Mouse (Mus musculus) lung, postnatal 0 days (tissue): ENCODE measurements around the gene Lypd6b. TPM values are rescaled to one million over a fixed set of nuclear protein-coding genes. Genes with fewer than 3 reads are reported as not detected.

ENCODE experiments used
- ATAC-seq: fragments of 200-750 bp; cut with Nextera tagmentation; 2 replicates; pipeline ENCODE4 v1.8.0; 2017; ENCODE audit warnings: moderate library complexity
- DNase-seq: peaks from one replicate; pipeline ENCODE4 v3.0.0-alpha.2; 2016; ENCODE audit warnings: low spot score
- H3K27ac ChIP-seq: fragments of 300-500 bp; sonication (generic); 2 replicates; pipeline ENCODE4 v1.5.1; 2014; ENCODE audit warnings: antibody characterized with exemption, mild to moderate bottlenecking, low read length, mixed read lengths
- H3K27me3 ChIP-seq: fragments of 300-500 bp; sonication (generic); replicated peaks from 2 replicates; pipeline ENCODE4 v1.6.1; 2014; ENCODE audit warnings: low read length, mixed read lengths; ENCODE audit not compliant: insufficient read depth
- H3K36me3 ChIP-seq: fragments of 300-500 bp; sonication (generic); 2 replicates; pipeline ENCODE4 v1.6.1; 2014; ENCODE audit warnings: low read length, mixed read lengths; ENCODE audit not compliant: insufficient read depth
- H3K4me1 ChIP-seq: fragments of 300-500 bp; sonication (generic); 2 replicates; pipeline ENCODE4 v1.6.1; 2014; ENCODE audit warnings: antibody characterized with exemption, low read depth, low read length, mixed read lengths; ENCODE audit not compliant: insufficient read depth
- H3K4me2 ChIP-seq: fragments of 300-500 bp; sonication (generic); replicated peaks from 2 replicates; pipeline ENCODE4 v1.6.1; 2014; ENCODE audit warnings: low read depth, mild to moderate bottlenecking, low read length, moderate library complexity, mixed read lengths
- H3K4me3 ChIP-seq: fragments of 300-500 bp; sonication (generic); 2 replicates; pipeline ENCODE4 v1.5.1; 2014; ENCODE audit warnings: low read depth, low read length
- H3K9ac ChIP-seq: fragments of 300-500 bp; sonication (generic); replicated peaks from 2 replicates; pipeline ENCODE4 v1.6.1; 2014; ENCODE audit warnings: low read depth, mild to moderate bottlenecking
- H3K9me3 ChIP-seq: fragments of 300-500 bp; sonication (generic); 2 replicates; pipeline ENCODE4 v1.6.1; 2016; ENCODE audit warnings: low read length, mixed read lengths
- CTCF ChIP-seq: IDR thresholded peaks from 2 replicates; pipeline ENCODE4 v1.5.1; 2016; ENCODE audit warnings: antibody characterized with exemption, mild to moderate bottlenecking
- EP300 ChIP-seq: IDR thresholded peaks from 2 replicates; pipeline ENCODE4 v1.6.1; 2016; ENCODE audit warnings: antibody characterized with exemption, mild to moderate bottlenecking, control low read depth
- WGBS: fragments of 180-500 bp; shearing (Covaris S2); extraction: QIAGEN DNeasy Blood & Tissue Kit; methylation state at CpG from one replicate; pipeline ENCODE4 v1.1.7; 2014; 5-methylcytosine and 5-hydroxymethylcytosine counted together
- polyA plus RNA-seq: library from polyadenylated mRNA; unstranded; fragments of >200 nt; fragmentation: Nextera tagmentation; extraction: Ambion mirVana; gene quantifications from 2 replicates; pipeline ENCODE4 v1.2.1, GENCODE M21; 2015

Lypd6b gene
- polyA plus RNA-seq, 1 experiment from 2014 or later, result 3.9 TPM

- Histone ChIP-seq H3K4me3 (no peak overlapping the region), H3K27ac (no peak overlapping the region), H3K9me3 (no peaks in the 10 kb centered on the region), H3K4me1 (no peaks in the 10 kb centered on the region; the same call in 1 of the 2 replicates), H3K9ac (no peak overlapping the region), H3K36me3 (no peaks in the 10 kb centered on the region), H3K4me2 (no peak overlapping the region), H3K27me3 (0 out of 2 replicates have a peak, but pooled peaks cover 8% of the 10 kb centered on the region)
- peak; percentile 86 for DNase-seq
- 44% methylated on average over 6 of the region's 7 CpGs for WGBS
- no peak for TF ChIP-seq EP300
- peak; percentile 85 for TF ChIP-seq CTCF
- ATAC-seq, result peak; percentile 84
Observed at GRCm38 (mm10) chr2:49764331-49764946, 23.0 kb upstream of the Lypd6b start.

- WGBS, result 70% methylated on average over 2 of the region's 2 CpGs
- Histone ChIP-seq H3K27me3 (0 out of 2 replicates have a peak, but pooled peaks cover 8% of the 10 kb centered on the region), H3K27ac (no peak overlapping the region), H3K4me2 (no peak overlapping the region), H3K9ac (no peak overlapping the region), H3K9me3 (no peaks in the 10 kb centered on the region), H3K4me3 (no peak overlapping the region), H3K4me1 (no peaks in the 10 kb centered on the region; the same call in 1 of the 2 replicates), H3K36me3 (no peaks in the 10 kb centered on the region)
- ATAC-seq (no peak), DNase-seq (no peak)
- TF ChIP-seq EP300 (no peak), CTCF (no peak)
Observed at GRCm38 (mm10) chr2:49768916-49769315, 18.6 kb upstream of the Lypd6b start.

GRCm38 (mm10) chr2:49770440-49770839, 17.0 kb upstream of the Lypd6b start:
- H3K4me1 ChIP-seq, result no peaks in the 10 kb centered on the region; the same call in 1 of the 2 replicates
- H3K4me2 ChIP-seq, result no peak overlapping the region
- WGBS, result 68% methylated on average over 5 of the region's 5 CpGs
- ATAC-seq, result no peak
- no peak for DNase-seq
- H3K9ac ChIP-seq, result no peak overlapping the region
- no peak for TF ChIP-seq EP300
- TF ChIP-seq CTCF, result no peak
- H3K27me3 ChIP-seq, result 0 out of 2 replicates have a peak, but pooled peaks cover 8% of the 10 kb centered on the region
- H3K9me3 ChIP-seq, result no peaks in the 10 kb centered on the region
- H3K4me3 ChIP-seq, result no peak overlapping the region
- no peak overlapping the region for H3K27ac ChIP-seq
- H3K36me3 ChIP-seq, result no peaks in the 10 kb centered on the region

GRCm38 (mm10) chr2:49771172-49771571, 16.3 kb upstream of the Lypd6b start:
- Histone ChIP-seq H3K4me1 (no peaks in the 10 kb centered on the region; the same call in 1 of the 2 replicates), H3K9me3 (no peaks in the 10 kb centered on the region), H3K27me3 (0 out of 2 replicates have a peak, but pooled peaks cover 8% of the 10 kb centered on the region), H3K4me2 (peak overlapping the region; percentile 23; the same call in 1 of the 2 replicates), H3K36me3 (no peaks in the 10 kb centered on the region), H3K4me3 (no peak overlapping the region), H3K9ac (no peak overlapping the region), H3K27ac (no peak overlapping the region)
- ATAC-seq (peak; percentile 63), DNase-seq (peak; percentile 30)
- TF ChIP-seq EP300 (no peak), CTCF (no peak)
- WGBS, result 32% methylated on average over 11 of the region's 11 CpGs

GRCm38 (mm10) chr2:49773194-49773931, 14.1 kb upstream of the Lypd6b start:
- TF ChIP-seq EP300 (no peak), CTCF (no peak)
- Histone ChIP-seq H3K4me3 (no peak overlapping the region), H3K36me3 (no peaks in the 10 kb centered on the region), H3K9me3 (no peaks in the 10 kb centered on the region), H3K27me3 (no peaks in the 10 kb centered on the region), H3K27ac (no peak overlapping the region), H3K4me2 (no peak overlapping the region), H3K4me1 (no peaks in the 10 kb centered on the region; the same call in 1 of the 2 replicates), H3K9ac (no peak overlapping the region)
- ATAC-seq (no peak), DNase-seq (no peak)
- WGBS, result 43% methylated on average over 10 of the region's 10 CpGs

- Histone ChIP-seq H3K4me2 (no peak overlapping the region), H3K4me1 (no peaks in the 10 kb centered on the region; the same call in 1 of the 2 replicates), H3K4me3 (no peak overlapping the region), H3K9me3 (no peaks in the 10 kb centered on the region), H3K27ac (no peak overlapping the region), H3K36me3 (no peaks in the 10 kb centered on the region), H3K9ac (no peak overlapping the region), H3K27me3 (no peaks in the 10 kb centered on the region)
- no peak for ATAC-seq
- no peak for DNase-seq
- TF ChIP-seq EP300 (no peak), CTCF (no peak)
Observed at GRCm38 (mm10) chr2:49774180-49774579, 13.3 kb upstream of the Lypd6b start.
